Mouse (Mus musculus): ENCODE measurements around the gene Mef2a.

DNA sequence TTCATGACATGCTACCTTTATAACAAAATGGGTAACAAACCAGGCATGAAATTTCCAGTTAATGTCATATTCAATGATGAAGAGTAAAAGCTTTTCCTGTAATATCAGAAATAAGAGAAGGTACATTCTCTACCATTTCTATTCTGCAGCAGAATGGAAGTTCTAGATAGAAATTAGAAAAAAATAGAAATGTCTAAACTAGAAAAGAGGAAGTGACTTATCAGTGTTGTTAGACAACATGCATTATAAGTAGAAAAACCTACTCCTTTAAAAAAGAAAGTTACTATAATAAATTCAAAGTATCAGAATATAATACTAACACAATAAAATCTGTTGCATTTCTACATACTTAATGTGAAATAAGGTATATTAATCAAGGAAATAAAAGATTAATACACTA, 54.0 kb downstream of the Mef2a start:
- TF ChIP-seq POLR2A (IDR thresholded peaks at IDR 0.05; ENCODE audit: borderline replicate concordance, extremely low read depth, low read depth, low read length) (no peak), CTCF (IDR thresholded peaks at IDR 0.05; ENCODE audit: insufficient read depth, low read length) (no peak)

All from lung, adult 2 months (tissue).